Mouse (Mus musculus) kidney, adult 11 months (tissue): ENCODE data around the gene Paxx.

Experiments used
- DNase-seq: peaks from one replicate; pipeline ENCODE4 v3.0.0; 2022

Paxx gene

GRCm38 (mm10) chr2:25460551-25461309 is at the start of gene Paxx:
Gene Paxx, minus strand, starts transcription at chr2:25461094.
- peak; percentile 98 for DNase-seq

GRCm38 (mm10) chr2:25509912-25510311 is 49.0 kb upstream of the Paxx start:
- DNase-seq = no peak

DNA sequence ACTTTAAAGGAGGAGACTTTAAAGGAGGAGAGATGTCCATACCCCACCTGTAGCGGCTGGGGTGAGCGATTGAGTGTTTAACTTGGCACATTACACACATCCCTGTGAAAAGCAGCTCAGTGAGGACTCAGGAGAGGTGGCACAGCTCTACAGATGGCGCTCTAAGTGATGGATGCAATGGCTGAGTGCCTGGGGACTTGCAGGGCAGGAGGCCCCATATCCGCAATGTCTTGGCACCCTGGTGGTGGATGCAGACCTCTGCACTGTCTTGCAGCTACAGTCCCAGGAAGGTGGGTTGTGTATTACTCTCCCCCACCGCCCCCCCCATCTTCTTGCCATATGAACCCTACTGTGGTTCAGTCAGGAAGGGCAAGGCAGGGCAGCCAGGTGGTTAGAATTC is 46.1 kb upstream of the Paxx start:
- peak; percentile 25 for DNase-seq

DNA sequence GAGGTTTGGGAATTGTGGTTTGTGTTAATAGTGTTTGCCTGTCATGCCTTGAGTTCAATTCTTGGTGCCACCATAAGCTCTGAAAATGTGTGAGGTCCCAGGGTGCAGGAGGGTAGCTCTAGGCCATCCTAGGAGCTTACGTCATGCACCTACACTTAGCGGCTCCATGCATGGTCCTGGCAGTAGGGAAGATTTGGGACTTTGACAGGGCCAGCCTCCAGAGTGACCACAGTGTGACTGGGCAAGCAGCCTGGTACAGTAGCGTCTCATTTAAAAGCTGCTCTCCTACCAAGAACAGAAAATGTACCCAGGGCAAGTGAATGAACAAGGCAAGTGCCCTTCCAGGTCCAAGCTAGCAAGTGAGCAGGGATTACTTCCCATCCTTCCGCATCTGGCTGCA is 45.0 kb upstream of the Paxx start:
- DNase-seq = no peak

- DNase-seq = no peak
Measured at GRCm38 (mm10) chr2:25505000-25505399, 44.1 kb upstream of the Paxx start.

DNA sequence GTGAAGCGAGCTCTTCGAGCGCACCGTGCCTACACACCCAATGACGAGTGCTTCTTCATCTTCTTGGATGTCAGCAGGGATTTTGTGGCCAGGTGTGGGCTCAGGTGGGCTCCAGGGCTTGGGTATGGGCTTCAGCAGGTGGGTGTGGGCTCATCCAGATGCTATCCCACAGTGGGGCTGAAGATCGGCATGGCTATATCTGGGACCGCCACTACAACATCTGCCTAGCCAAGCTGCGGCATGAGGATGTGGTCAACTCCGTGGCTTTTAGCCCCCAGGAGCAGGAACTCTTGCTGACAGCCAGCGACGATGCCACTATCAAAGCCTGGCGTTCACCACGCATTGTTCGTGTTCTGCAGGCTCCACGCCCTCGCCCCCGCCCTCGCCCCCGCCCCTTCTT is 43.6 kb upstream of the Paxx start:
- no peak for DNase-seq

DNA sequence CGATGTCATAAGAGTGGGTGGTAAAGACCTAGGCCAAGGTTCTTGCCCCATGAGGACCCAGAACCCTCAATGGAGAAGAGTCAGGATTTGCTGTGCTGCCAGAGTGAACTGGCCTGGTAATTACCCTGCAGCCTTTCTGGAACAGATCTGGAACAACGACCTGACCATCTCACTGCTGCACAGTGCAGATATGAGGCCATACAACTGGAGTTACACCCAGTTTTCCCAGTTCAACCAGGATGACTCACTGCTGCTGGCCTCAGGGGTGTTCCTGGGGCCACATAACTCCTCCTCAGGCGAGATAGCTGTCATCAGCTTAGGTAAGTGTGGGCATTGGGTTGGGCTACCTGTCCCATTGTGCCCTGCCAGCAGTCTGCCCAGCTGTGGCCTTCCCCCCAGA is 41.8 kb upstream of the Paxx start:
- DNase-seq = no peak

GRCm38 (mm10) chr2:25501593-25502486 is 40.9 kb upstream of the Paxx start, which contains the start of gene C8g:
Gene C8g, minus strand, starts transcription at chr2:25501719.
- DNase-seq = no peak

DNA sequence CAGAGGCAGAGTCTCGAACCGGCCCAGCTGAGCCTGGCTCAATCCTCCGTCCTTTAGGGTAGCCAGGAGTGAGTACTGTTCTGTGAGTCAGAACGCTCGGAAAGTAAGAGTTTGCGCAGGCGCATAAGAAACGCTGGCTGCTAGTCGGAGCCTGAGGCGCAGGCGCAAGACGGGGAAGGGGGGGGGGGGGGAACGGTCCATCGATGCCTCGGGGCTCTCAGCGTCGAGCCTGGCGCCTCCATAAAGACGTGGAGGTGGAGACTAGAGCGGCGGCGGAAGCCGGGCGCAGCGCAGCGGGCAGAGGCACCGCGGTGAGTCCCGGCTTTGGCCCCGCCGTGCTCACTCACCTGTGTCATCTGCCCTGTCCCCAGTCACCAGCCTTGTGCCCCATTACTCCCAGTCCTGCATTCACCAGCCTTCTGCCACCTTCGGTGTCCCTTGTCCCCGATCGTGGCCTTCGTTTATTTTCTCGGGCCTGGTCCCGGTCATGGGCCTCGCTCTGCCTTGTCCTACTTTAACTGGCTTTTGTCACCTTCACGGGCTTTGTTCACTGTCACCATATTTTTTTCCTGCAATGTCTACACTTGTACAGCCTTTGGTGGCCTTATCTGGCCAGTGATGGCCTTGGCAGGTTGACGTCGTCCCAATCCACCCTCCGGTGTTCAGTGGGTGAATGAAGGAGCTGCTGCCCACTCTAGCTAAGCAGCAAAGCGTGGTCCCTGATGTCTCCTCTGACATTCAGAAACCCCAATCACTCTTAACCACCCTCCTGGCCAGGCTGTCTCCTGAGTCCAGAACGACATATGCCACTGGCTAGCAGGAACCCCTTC is 39.9 kb upstream of the Paxx start, which contains the start of gene Fbxw5:
Gene Fbxw5 (plus strand): TSS at position 175 of the 830 bp plus-strand sequence.
- peak; percentile 83 for DNase-seq

DNA sequence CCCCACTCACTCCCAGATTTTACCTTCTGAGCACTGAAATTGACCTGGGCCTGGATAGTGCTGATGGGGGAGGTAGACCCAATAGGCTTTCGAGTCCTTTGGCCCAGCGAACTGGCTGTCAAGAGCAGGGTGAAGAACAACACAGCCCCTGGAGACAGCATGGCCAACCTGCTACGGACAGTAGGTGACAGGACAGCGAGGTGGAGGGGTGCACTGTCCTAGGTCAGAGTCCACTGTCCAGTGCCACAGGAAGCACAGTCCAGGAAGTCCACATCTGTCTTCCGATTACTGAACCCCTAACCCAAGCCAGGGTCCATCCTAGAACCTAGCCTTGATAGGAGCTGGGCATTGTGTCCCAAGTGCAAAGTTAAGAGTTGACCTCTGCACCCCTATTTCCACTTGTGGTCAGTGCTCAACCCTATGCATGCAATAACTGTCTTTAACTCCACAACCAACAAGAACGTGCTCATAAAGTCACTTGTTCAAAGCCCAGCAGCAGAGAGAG is 39.2 kb upstream of the Paxx start:
- DNase-seq = no peak

DNA sequence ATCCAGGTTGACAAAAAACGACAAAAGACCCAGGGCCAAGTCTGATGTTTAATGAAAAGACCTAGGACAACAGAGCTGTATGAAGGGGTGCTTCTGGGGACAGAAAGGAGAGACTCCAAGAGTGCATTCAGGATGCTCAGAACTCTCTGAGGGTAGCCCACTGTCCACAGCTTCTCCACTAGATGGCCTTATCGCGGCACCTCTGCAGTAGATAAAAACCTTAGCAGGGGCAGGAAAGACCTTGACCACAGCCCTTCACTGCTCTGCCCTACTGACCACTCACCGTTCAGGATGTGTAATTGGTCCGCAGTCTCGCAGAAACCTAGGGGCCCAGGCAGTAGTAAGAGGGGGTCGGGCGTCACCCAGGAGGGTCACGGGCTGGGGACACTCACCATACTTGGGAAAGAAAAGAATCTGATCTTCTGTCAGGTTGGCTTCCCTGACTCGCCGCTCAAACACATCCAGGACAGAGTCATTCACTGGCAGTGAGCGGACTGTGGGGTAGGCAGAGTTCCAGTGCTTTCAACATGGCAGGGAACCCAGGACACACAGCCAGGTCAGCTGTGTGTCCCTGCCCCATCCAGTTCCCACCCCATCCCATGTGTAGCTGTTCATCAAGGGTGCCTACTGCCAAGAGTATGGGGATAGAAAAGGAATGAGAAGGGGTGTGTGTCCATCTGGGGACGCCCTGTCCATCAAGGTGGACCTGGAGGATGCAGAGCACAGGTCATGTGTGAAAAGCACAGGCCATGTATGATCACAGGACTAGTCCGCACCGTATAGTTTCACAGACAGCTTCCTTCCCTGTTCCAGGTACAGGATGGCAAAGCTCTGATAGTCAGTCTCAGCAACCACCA is 38.0 kb upstream of the Paxx start:
- no peak for DNase-seq

GRCm38 (mm10) chr2:25497846-25498575 is 37.1 kb upstream of the Paxx start:
- DNase-seq = no peak

GRCm38 (mm10) chr2:25496462-25496861 is 35.6 kb upstream of the Paxx start:
- no peak for DNase-seq

DNA sequence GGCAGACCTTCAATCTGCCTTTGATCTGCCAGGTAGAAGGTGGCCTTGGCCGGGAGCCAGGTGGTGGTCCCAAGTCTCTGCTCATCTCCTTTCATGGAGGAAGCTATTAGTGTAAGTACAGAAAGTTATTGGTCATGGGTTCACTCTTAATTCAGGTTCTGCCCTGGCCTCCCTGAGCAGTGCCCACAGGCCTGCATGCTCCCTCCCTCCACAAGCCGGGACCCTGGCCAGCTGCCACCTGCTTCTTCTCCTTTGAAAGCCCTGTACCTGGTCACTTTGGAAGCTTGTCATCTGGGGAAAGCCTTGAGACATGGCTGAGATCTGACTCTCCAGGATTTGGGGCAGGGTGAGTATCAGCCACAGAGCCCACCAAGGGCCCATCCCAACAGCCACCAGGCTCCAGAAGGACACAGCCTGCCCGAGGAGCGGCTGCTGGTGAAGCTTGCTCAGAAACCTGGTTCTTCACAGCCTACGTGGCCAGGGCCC is 32.6 kb upstream of the Paxx start, which contains the start of gene Lcn12:
Gene Lcn12 (minus strand): TSS at position 436 of the 486 bp plus-strand sequence.
- no peak for DNase-seq

DNA sequence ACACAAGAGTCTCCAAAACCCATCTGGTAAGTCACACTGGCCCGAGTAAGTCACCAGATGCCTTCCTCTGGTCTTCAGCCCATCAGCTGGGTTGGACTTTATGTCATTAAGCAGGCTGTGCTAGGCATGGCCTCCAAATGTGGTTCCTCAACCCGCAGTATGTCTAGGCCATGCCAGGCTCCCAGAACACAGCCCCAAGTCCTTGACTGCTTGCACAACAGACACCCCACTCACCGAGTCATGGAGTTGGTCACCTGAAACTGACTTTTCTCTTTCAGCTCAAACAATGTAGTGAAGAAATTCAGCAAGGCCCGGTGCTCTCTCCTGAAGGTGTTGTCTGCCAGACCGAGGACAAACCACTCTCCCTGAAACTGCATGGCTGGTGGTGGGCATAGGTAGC is 32.1 kb upstream of the Paxx start:
- no peak for DNase-seq

GRCm38 (mm10) chr2:25488671-25489068 is 27.8 kb upstream of the Paxx start:
- DNase-seq = no peak

GRCm38 (mm10) chr2:25487965-25488670 is 27.2 kb upstream of the Paxx start:
- DNase-seq = no peak

GRCm38 (mm10) chr2:25484901-25485647 is 24.2 kb upstream of the Paxx start:
- peak; percentile 76 for DNase-seq

DNA sequence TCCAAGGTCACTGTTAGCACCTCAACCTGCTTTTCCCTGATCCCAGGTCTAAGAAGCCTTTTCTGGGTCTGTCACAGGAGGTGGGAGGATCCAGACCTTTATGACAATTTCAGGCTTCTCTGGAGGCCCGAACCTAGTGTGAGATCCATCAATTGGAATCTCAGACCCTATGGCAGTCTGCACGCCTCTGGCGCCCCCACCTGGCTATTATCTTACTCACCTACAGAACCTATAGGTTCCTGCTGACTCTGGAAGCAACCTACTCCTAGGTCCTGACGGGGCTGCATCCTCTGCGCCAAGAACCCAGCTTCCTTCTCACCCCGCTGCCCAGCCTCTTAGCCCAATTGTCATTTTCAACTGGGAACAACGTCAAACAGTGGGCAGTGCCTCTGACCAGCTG is 22.1 kb upstream of the Paxx start:
- DNase-seq = no peak
